Mouse (Mus musculus): Measurements from ENCODE around the gene H2al1a. TPM values are rescaled to one million over a fixed set of nuclear protein-coding genes. Genes with fewer than 3 reads are reported as not detected.
"Not testable (repeated sequence)": the region's sequence is repeated elsewhere in the genome, so short reads cannot be mapped to it uniquely, and the experiment has no call there.

The H2al1a gene
- total RNA-seq (2021): not detected

DNA sequence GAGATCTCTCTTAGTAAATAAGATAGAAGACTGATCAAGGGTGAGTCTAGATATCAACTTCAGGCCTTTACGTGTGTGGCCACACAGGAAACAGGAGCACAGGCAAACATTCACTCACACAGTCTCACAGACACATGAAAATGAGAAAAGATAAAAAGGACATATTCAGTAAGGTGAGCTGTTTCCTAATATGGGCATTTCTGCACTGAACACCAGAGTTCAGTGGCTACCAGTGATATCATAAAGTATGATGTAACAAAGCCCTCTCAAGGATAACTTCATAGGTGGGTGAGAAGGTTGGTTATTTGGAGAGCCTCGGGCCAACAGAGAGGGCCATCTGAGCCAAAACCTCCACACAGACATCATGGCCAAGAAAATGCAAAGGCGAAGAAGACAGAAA, at the start of gene H2al1a:
H2al1a (plus strand) TSS at position 301 of the 400 bp plus-strand sequence.
- DNase-seq; intact Hi-C loops (cut with DNase I): not testable (repeated sequence)

- DNase-seq: no peak
- intact Hi-C loops (cut with DNase I): no loop called here
Observed at GRCm38 (mm10) chrX:11250155-11250554, 48.9 kb upstream of the H2al1a start.

DNA sequence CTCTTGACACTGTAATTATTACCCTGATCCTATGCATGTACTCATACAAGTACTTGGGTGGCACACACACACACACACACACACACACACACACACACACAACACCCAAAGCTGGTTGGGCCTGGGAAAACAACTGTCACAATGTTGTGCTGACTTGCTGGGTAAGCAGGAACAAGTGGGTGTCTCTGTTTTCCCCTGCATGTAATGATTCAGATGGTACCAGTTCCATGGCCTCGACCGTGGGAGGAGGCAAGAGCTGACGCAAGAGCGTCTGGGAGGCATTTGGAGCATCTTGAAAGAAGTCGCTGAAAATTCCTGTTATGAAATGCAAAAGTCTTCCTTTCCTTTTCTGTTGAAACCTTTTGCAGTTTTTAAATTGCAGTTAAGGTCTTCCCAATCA, 45.0 kb upstream of the H2al1a start:
- intact Hi-C loops (cut with DNase I): no loop called here

GRCm38 (mm10) chrX:11254521-11255207, 44.4 kb upstream of the H2al1a start:
- no peak for DNase-seq
- intact Hi-C loops (cut with DNase I): no loop called here

More for the DNA sequence above, 45.0 kb upstream of the H2al1a start:
- peak in 1 of 2 experiments; percentile 4 for DNase-seq

GRCm38 (mm10) chrX:11255564-11256360, 43.3 kb upstream of the H2al1a start:
- intact Hi-C loops (cut with DNase I): no loop called here
- DNase-seq: no peak

DNA sequence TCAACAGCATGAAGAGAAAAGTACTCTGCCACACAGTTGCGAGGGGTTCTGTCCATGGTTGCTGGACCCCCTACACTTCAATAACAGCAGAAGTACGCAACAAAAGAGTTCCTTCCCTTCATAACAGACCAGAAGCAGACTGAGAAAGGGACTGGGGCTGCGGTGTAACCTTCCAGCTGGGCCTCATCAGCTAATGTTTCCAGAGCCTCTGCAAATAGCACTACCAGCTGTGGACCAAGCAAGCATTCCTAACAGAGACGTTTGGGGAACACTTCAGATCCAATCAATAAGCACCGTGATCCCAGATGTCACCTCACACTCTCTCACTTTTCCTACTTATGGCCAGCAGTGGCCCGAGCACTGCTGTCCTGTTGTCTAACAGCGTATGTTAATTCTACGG, 34.1 kb upstream of the H2al1a start:
- intact Hi-C loops (cut with DNase I): loop anchor here (1.0 kb wide), 1 partner anchor 28 kb away; no protein-coding TSS in a partner anchor
- DNase-seq: no peak

DNA sequence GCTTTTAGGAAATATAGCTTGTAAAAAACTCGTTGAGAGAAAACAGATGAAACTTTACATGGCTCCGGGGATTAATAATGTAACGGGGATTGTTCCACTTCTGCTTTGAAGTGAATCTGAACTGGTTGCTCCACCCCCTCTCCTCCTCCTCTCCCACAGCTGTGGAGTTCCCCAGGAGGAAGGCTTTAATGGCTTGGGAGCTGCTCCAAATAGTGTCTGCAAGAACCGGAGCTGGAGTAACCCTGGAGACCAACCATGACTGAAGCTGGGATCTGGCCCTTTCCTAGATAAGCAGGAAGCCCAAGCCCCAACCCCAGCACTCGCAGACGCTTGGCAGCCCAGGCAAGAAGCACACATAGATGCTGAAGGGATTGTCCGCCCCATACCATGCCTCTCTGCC, 31.3 kb upstream of the H2al1a start:
- DNase-seq: peak in 1 of 2 experiments; percentile 5
- intact Hi-C loops (cut with DNase I): no loop called here

DNA sequence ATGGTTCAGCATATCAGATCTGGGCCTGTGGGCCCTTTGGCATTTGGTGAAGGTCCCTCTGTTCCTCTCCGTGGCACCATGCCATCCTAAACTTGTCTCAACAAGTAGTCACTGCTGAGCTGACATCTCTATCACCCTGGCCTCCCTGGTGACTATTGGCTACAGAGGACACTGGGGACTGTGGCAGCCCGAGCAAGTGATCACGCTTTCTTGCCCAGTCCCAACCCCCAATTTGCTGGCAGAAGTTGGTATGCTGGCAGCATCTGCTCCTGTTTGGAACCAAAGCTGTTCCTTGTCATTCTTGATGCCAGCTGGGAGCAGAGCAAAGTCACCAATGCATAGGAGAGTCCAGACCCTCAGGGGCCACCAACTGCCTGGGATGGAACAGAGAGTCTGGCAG, 30.0 kb upstream of the H2al1a start:
- peak in 1 of 2 experiments; percentile 17 for DNase-seq
- intact Hi-C loops (cut with DNase I): no loop called here

DNA sequence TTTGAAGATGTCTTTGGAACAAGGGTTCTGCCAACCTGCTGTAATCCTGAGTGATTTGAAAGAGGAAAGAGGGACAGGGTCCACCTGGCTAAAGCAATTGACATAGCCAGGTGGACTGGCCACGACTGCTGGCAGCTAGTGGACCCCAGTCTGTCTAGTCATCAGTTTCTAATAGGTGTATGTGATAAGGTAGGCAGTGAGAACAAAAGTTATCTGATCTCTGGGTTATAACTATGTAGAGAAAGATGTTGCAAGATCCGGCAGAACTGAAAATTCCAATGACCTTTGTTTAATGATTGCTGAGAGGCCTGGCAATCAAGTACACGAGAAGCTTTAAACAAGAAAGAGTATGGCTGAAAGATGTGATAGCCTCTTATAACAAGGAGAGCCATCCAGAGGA, 25.9 kb upstream of the H2al1a start:
- intact Hi-C loops (cut with DNase I): no loop called here
- no peak for DNase-seq

- no peak for DNase-seq
- intact Hi-C loops (cut with DNase I): no loop called here
Observed at GRCm38 (mm10) chrX:11277083-11277482, 22.0 kb upstream of the H2al1a start.

- no peak for DNase-seq
- intact Hi-C loops (cut with DNase I): no loop called here
Observed at GRCm38 (mm10) chrX:11280741-11281140, 18.3 kb upstream of the H2al1a start.

DNA sequence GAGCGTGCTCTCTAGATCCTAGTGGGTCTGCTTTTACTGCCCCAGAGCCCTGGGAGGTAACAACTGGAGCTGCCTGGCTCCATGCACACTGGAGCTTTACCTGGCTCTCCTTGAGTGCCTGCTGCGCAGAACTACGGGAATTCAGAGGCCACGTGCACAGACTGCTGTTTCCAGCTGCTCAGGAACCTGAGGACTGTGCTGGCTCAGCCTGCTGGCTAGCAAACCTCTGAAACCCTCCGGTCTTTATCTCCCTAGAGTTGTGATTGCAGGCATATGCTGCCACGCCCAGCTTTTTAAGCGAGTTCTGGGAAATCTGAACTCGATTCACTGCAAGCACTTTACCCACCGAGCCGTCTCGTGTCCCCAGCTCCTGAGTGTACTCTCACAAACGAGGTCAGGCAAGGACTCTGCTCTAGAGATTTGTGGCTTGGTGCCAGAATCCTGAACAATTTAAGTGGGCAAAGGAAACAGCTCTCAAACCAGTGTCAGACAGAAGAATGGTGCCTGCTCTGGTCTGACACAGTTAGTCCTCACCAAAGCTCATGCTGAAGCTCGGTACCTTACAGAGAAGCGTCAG, 10.7 kb upstream of the H2al1a start:
- peak; percentile 6 to 10 for DNase-seq
- intact Hi-C loops (cut with DNase I): no loop called here

GRCm38 (mm10) chrX:11289244-11289643, 9.8 kb upstream of the H2al1a start:
- DNase-seq: no peak
- intact Hi-C loops (cut with DNase I): no loop called here

DNA sequence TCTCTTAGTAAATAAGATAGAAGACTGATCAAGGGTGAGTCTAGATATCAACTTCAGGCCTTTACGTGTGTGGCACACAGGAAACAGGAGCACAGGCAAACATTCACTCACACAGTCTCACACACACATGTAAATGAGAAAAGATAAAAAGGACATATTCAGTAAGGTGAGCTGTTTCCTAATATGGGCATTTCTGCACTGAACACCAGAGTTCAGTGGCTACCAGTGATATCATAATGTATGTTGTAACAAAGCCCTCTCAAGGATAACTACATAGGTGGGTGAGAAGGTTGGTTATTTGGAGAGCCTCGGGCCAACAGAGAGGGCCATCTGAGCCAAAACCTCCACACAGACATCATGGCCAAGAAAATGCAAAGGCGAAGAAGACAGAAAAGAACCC, 3.1 kb downstream of the H2al1a start, which contains the start of gene H2al1b:
H2al1b (plus strand) TSS at position 301 of the 400 bp plus-strand sequence.
- DNase-seq; intact Hi-C loops (cut with DNase I): not testable (repeated sequence)

GRCm38 (mm10) chrX:11305355-11305754, 6.3 kb downstream of the H2al1a start, which contains the start of gene H2al1c:
TSS of gene H2al1c (plus strand) at chrX:11305655.
- intact Hi-C loops (cut with DNase I); DNase-seq: not testable (repeated sequence)

DNA sequence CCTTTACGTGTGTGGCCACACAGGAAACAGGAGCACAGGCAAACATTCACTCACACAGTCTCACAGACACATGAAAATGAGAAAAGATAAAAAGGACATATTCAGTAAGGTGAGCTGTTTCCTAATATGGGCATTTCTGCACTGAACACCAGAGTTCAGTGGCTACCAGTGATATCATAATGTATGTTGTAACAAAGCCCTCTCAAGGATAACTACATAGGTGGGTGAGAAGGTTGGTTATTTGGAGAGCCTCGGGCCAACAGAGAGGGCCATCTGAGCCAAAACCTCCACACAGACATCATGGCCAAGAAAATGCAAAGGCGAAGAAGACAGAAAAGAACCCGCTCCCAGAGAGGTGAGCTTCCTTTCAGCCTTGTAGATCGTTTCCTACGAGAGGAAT, 9.5 kb downstream of the H2al1a start, which contains the start of gene H2al1d:
H2al1d (plus strand) TSS at position 301 of the 400 bp plus-strand sequence.
- intact Hi-C loops (cut with DNase I); DNase-seq: not testable (repeated sequence)

DNA sequence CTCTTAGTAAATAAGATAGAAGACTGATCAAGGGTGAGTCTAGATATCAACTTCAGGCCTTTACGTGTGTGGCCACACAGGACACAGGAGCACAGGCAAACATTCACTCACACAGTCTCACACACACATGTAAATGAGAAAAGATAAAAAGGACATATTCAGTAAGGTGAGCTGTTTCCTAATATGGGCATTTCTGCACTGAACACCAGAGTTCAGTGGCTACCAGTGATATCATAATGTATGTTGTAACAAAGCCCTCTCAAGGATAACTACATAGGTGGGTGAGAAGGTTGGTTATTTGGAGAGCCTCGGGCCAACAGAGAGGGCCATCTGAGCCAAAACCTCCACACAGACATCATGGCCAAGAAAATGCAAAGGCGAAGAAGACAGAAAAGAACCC, 12.6 kb downstream of the H2al1a start, which contains the start of gene H2al1e:
H2al1e (plus strand) TSS at position 301 of the 400 bp plus-strand sequence.
- intact Hi-C loops (cut with DNase I); DNase-seq: not testable (repeated sequence)

GRCm38 (mm10) chrX:11314858-11315257, 15.8 kb downstream of the H2al1a start, which contains the start of gene H2al1f:
TSS of gene H2al1f (plus strand) at chrX:11315158.
- DNase-seq; intact Hi-C loops (cut with DNase I): not testable (repeated sequence)

DNA sequence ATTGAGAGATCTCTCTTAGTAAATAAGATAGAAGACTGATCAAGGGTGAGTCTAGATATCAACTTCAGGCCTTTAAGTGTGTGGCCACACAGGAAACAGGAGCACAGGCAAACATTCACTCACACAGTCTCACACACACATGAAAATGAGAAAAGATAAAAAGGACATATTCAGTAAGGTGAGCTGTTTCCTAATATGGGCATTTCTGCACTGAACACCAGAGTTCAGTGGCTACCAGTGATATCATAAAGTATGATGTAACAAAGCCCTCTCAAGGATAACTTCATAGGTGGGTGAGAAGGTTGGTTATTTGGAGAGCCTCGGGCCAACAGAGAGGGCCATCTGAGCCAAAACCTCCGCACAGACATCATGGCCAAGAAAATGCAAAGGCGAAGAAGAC, 18.9 kb downstream of the H2al1a start, which contains the start of gene H2al1g:
H2al1g (plus strand) TSS at position 301 of the 400 bp plus-strand sequence.
- intact Hi-C loops (cut with DNase I); DNase-seq: not testable (repeated sequence)

DNA sequence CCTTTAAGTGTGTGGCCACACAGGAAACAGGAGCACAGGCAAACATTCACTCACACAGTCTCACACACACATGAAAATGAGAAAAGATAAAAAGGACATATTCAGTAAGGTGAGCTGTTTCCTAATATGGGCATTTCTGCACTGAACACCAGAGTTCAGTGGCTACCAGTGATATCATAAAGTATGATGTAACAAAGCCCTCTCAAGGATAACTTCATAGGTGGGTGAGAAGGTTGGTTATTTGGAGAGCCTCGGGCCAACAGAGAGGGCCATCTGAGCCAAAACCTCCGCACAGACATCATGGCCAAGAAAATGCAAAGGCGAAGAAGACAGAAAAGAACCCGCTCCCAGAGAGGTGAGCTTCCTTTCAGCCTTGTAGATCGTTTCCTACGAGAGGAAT, 22.1 kb downstream of the H2al1a start, which contains the start of gene H2al1h:
H2al1h (plus strand) TSS at position 301 of the 400 bp plus-strand sequence.
- intact Hi-C loops (cut with DNase I); DNase-seq: not testable (repeated sequence)

GRCm38 (mm10) chrX:11324359-11324758, 25.3 kb downstream of the H2al1a start, which contains the start of gene H2al1i:
TSS of gene H2al1i (plus strand) at chrX:11324659.
- intact Hi-C loops (cut with DNase I): not testable (repeated sequence)

More at GRCm38 (mm10) chrX:11324359-11324758, 25.3 kb downstream of the H2al1a start, which contains the start of gene H2al1i:
- DNase-seq: not testable (repeated sequence)

Measured in heart, postnatal 36 days (tissue).